Mouse (Mus musculus) midbrain, postnatal 0 days (tissue): Measurements from ENCODE around the gene Ranbp17. TPM values are rescaled to one million over a fixed set of nuclear protein-coding genes. Genes with fewer than 3 reads are reported as not detected.

Experiments used
- ATAC-seq: fragments of 200-750 bp; cut with Nextera tagmentation; 2 replicates; pipeline ENCODE4 v1.8.0; 2017; ENCODE audit warnings: moderate number of reproducible peaks, mild to moderate bottlenecking, moderate TSS enrichment, moderate library complexity; ENCODE audit not compliant: low FRiP score
- DNase-seq: peaks from one replicate; pipeline ENCODE4 v3.0.0-alpha.2; 2015; ENCODE audit warnings: low spot score
- H3K27ac ChIP-seq: fragments of 300-500 bp; sonication (generic); 2 replicates; pipeline ENCODE4 v1.5.1; 2014; ENCODE audit warnings: low read depth, mild to moderate bottlenecking, low read length, mixed read lengths
- H3K27me3 ChIP-seq: fragments of 300-500 bp; sonication (generic); 2 replicates; pipeline ENCODE4 v1.6.1; 2014; ENCODE audit warnings: low read length, control low read depth, mixed read lengths; ENCODE audit not compliant: insufficient read depth
- H3K36me3 ChIP-seq: fragments of 300-500 bp; sonication (generic); 2 replicates; pipeline ENCODE4 v1.6.1; 2014; ENCODE audit warnings: low read length, control low read depth, mixed read lengths; ENCODE audit not compliant: insufficient read depth
- H3K4me1 ChIP-seq: fragments of 300-500 bp; sonication (generic); 2 replicates; pipeline ENCODE4 v1.6.1; 2014; ENCODE audit warnings: mild to moderate bottlenecking, control low read depth, antibody characterized with exemption, low read length, mixed read lengths; ENCODE audit not compliant: insufficient read depth
- H3K4me2 ChIP-seq: fragments of 300-500 bp; sonication (generic); 2 replicates; pipeline ENCODE4 v1.6.1; 2014; ENCODE audit warnings: low read depth, mild to moderate bottlenecking, low read length, mixed read lengths; ENCODE audit not compliant: poor library complexity, severe bottlenecking
- H3K4me3 ChIP-seq: fragments of 300-500 bp; sonication (generic); 2 replicates; pipeline ENCODE4 v1.5.1; 2014; ENCODE audit warnings: low read depth, mild to moderate bottlenecking, low read length, moderate library complexity
- H3K9ac ChIP-seq: fragments of 300-500 bp; sonication (generic); replicated peaks from 2 replicates; pipeline ENCODE4 v1.6.1; 2014; ENCODE audit warnings: mild to moderate bottlenecking, low read length, moderate library complexity, mixed read lengths; ENCODE audit not compliant: poor library complexity, severe bottlenecking
- H3K9me3 ChIP-seq: fragments of 300-500 bp; sonication (generic); 2 replicates; pipeline ENCODE4 v1.6.1; 2016; ENCODE audit warnings: low read length, control low read depth
- CTCF ChIP-seq: IDR thresholded peaks from 2 replicates; pipeline ENCODE4 v1.5.1; 2016; ENCODE audit warnings: antibody characterized with exemption, mild to moderate bottlenecking
- WGBS: fragments of 180-500 bp; shearing (Covaris S2); extraction: QIAGEN DNeasy Blood & Tissue Kit; methylation state at CpG from one replicate; pipeline ENCODE4 v1.1.7; 2014; 5-methylcytosine and 5-hydroxymethylcytosine counted together
- polyA plus RNA-seq: library from polyadenylated mRNA; unstranded; fragments of >200 nt; fragmentation: Nextera tagmentation; extraction: Ambion mirVana; gene quantifications from 2 replicates; pipeline ENCODE4 v1.2.1, GENCODE M21; 2015
- total RNA-seq: library from RNA; depleted of rRNA; stranded (reverse); fragments of >200 nt; gene quantifications from 2 replicates; pipeline ENCODE4 v1.2.3, GENCODE M21; 2014

Gene Ranbp17
- total and polyA plus RNA-seq, 2 experiments from 2014 or later, result 5.0 to 7.8 TPM

DNA sequence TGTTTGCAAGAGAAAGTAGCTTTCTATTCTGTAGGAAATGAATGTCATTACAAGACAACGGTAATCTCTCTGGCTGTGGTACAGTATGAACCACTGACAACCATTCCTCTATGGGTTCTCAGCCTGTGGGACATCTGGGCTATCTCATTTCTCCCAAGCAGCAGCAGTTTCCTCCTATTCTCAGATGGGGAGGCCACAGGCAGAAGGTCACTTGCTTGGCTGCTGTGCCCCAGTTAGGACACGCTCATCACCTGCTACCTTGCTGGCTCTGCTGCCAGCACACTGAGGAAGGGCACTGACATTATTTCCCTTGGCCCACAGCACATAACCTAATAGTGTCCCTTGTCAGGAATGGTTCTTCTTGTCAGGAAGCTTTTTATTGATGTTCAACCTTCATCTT, 285.4 kb downstream of the Ranbp17 start:
- Histone ChIP-seq H3K36me3 (no peaks in the 10 kb centered on the region), H3K9ac (no peak overlapping the region), H3K4me2 (no peak overlapping the region), H3K27me3 (no peaks in the 10 kb centered on the region), H3K4me3 (no peak overlapping the region), H3K9me3 (no peaks in the 10 kb centered on the region), H3K4me1 (no peaks in the 10 kb centered on the region), H3K27ac (no peak overlapping the region)
- TF ChIP-seq CTCF, result no peak
- no peak for ATAC-seq
- 98% methylated on average over 2 of the region's 2 CpGs for WGBS
- DNase-seq, result no peak

GRCm38 (mm10) chr11:33226516-33226915, 287.0 kb downstream of the Ranbp17 start:
- Histone ChIP-seq H3K4me2 (no peak overlapping the region), H3K9me3 (no peaks in the 10 kb centered on the region), H3K4me1 (no peaks in the 10 kb centered on the region), H3K9ac (no peak overlapping the region), H3K36me3 (no peaks in the 10 kb centered on the region), H3K27ac (no peak overlapping the region), H3K4me3 (no peak overlapping the region), H3K27me3 (no peaks in the 10 kb centered on the region)
- no peak for TF ChIP-seq CTCF
- 85% methylated on average over 8 of the region's 8 CpGs for WGBS
- DNase-seq (no peak), ATAC-seq (no peak)

- DNase-seq (no peak), ATAC-seq (no peak)
- H3K27ac ChIP-seq, result no peak overlapping the region
These were observed 291.8 kb downstream of the Ranbp17 start for GRCm38 (mm10) chr11:33221566-33222365.

DNA sequence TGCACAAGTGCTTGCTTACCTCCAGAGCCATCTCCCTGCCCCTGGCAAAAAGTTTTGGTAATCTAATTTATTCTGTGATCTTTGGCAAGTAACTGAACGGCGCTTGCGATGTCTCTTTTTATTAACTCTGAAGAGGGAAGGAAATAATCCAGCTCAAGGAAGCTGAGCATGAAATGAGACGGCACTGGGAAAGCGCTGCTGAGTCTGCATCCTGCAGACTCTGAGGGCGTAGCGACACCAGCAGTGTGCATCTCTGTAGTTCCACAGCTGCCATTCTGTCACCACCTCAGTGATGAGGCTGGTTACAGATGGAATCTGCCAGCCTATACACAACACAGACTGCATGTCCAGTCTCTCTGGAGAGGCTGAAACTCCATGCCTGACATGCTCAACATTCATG, 292.8 kb downstream of the Ranbp17 start:
- ATAC-seq (no peak; the same call in 1 of the 2 replicates), DNase-seq (no peak)
- H3K27me3 ChIP-seq, result no peaks in the 10 kb centered on the region
- no peaks in the 10 kb centered on the region for H3K9me3 ChIP-seq
- no peak overlapping the region for H3K27ac ChIP-seq
- H3K36me3 ChIP-seq, result no peaks in the 10 kb centered on the region; the same call in 1 of the 2 replicates
- H3K4me3 ChIP-seq, result no peak overlapping the region
- no peak overlapping the region for H3K4me2 ChIP-seq
- 48% methylated on average over 7 of the region's 7 CpGs for WGBS
- no peak overlapping the region for H3K9ac ChIP-seq
- H3K4me1 ChIP-seq, result no peaks in the 10 kb centered on the region
- no peak for TF ChIP-seq CTCF

More at GRCm38 (mm10) chr11:33221566-33222365, 291.8 kb downstream of the Ranbp17 start:
- no peak overlapping the region for H3K9ac ChIP-seq
- no peaks in the 10 kb centered on the region for H3K4me1 ChIP-seq
- 71% methylated on average over 11 of the region's 11 CpGs for WGBS
- H3K4me2 ChIP-seq, result no peak overlapping the region
- no peak for TF ChIP-seq CTCF
- no peak overlapping the region for H3K4me3 ChIP-seq
- no peaks in the 10 kb centered on the region; the same call in 1 of the 2 replicates for H3K36me3 ChIP-seq
- no peaks in the 10 kb centered on the region for H3K27me3 ChIP-seq
- no peaks in the 10 kb centered on the region for H3K9me3 ChIP-seq

DNA sequence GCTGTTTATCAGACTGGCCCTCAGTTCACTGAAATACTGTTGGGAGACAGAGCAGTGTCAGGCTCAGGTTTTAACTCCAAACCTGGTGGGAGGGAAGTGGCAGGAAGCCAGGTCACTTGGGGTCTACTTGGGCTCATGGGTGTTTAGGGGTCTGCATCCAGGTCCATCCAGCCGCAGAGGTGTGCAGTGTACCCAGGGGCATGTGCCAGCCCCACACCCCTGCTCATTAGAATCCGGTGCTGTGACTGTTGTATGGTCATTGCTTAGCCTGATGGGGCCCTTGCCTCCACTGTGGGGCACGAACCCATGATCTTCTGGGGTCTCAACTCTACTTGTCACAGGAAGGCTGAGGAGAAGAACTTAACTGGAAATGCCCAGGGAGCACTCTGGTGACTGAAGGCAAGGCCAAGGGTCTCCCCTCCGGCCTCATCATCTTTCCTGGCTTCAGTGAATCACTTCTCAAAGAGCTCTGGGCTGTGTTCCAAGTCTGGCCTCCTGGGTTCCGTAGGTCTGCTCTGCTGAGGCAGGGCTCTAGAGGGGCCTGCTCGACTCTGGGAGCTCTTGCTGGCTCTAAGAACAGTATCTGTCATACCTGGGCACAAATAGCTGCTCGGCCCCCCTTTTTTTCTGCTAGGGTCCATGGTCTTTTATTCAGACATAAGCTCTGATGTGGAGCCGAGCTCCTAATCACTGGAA, 296.0 kb downstream of the Ranbp17 start:
- 67% methylated on average over 8 of the region's 8 CpGs for WGBS
- no peak for TF ChIP-seq CTCF
- H3K27me3 ChIP-seq, result no peaks in the 10 kb centered on the region
- ATAC-seq (no peak), DNase-seq (peak; percentile 67)
- H3K36me3 ChIP-seq, result no peaks in the 10 kb centered on the region; the same call in 1 of the 2 replicates
- H3K27ac ChIP-seq, result no peak overlapping the region
- H3K9ac ChIP-seq, result no peak overlapping the region
- H3K4me3 ChIP-seq, result no peak overlapping the region
- no peak overlapping the region for H3K4me2 ChIP-seq
- no peaks in the 10 kb centered on the region for H3K4me1 ChIP-seq
- H3K9me3 ChIP-seq, result no peaks in the 10 kb centered on the region

DNA sequence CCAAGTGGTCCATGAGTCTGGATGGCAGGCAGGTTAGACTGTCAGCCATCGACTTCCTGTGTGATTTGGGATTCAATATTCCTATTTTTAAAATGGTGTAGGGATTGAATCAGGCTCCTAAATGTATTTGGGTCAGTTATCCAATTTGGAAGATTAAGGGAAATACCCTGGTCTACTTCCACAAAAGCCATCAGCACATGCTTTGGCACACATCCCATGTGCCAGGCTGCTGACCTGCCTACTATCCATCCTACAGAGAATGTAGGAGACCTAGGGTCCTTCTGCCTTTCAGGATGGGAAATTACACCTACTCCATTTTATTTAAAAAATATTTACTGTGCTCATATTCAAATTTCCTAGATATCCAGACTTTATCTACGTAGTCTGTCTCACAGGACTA, 306.1 kb downstream of the Ranbp17 start:
- no peaks in the 10 kb centered on the region for H3K9me3 ChIP-seq
- peaks cover 2% of the 10 kb centered on the region; the same call in 1 of the 2 replicates for H3K36me3 ChIP-seq
- DNase-seq, result no peak
- no peak for ATAC-seq
- no peak overlapping the region for H3K4me3 ChIP-seq
- H3K4me1 ChIP-seq, result no peaks in the 10 kb centered on the region
- H3K4me2 ChIP-seq, result no peak overlapping the region
- H3K27me3 ChIP-seq, result peaks cover 42% of the 10 kb centered on the region
- 90% methylated on average over 2 of the region's 2 CpGs for WGBS
- TF ChIP-seq CTCF, result no peak
- H3K9ac ChIP-seq, result no peak overlapping the region
- no peak overlapping the region for H3K27ac ChIP-seq
